Comparison of ENCODE assay signal across 7 mouse cellular contexts in the genomic region with DNA sequence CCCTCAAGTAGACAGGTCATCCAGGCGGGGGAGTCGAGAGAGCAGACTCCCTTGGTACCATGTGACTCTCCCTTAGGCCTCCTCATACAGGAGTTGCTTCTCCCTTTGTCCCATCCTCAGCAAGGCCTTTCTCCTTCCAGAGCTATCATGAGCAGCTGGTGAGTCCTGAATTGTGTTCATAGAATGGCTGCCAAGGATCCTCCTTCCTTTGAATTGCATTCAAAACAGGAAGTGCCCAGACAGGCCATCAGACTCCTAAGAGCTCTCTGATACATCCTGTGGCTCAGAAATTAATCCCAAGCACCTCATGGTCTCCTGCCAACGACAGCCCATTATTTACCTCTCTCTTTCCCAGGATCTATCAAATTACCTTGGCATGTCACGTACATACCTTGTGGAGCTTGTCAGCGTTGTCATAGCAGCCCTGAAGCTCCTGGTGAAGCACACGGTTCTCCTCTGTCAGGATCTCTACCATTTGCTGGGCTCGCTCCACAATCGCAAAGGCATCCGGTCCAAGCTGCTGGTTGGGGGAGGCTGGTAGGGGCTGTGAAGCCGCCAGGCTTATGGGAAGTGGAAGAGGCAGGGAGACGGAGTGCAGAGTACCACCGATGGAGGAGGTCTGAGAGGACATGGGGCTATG.
DNase-seq lines count a peak whose midpoint lies in the region; ATAC-seq lines count a peak whose summit lies in the region.

No protein-coding gene starts in this region.

- H3K27me3 ChIP-seq in limb, embryonic 12.5 days, result no peaks in the 10 kb centered on the region
- H3K27me3 ChIP-seq in limb, embryonic 10.5 days (ENCODE audit: low read depth, poor library complexity, severe bottlenecking), result no peaks in the 10 kb centered on the region
- H3K27me3 ChIP-seq in stomach, embryonic 14.5 days (ENCODE audit: control insufficient read depth, insufficient read depth, low read length), result no peaks in the 10 kb centered on the region

- no peak overlapping the region for H3K4me2 ChIP-seq in limb, embryonic 12.5 days
- no peak overlapping the region for H3K4me2 ChIP-seq in stomach, embryonic 14.5 days (replicated peaks; ENCODE audit: low read depth, low read length)

- 78% methylated on average over 12 of the region's 12 CpGs for WGBS in limb, embryonic 12.5 days
- WGBS in limb, embryonic 10.5 days, result 82% methylated on average over 12 of the region's 12 CpGs
- WGBS in stomach, embryonic 14.5 days, result 58% methylated on average over 12 of the region's 12 CpGs

- H3K27ac ChIP-seq in limb, embryonic 12.5 days, result 0 out of 2 replicates have a peak overlapping the region, but pooled peaks have one; percentile 42
- H3K27ac ChIP-seq in limb, embryonic 10.5 days, result no peak overlapping the region
- peak overlapping the region; percentile 48; the same call in 1 of the 2 replicates for H3K27ac ChIP-seq in stomach, embryonic 14.5 days (ENCODE audit: low read length)

- no peak overlapping the region for H3K9ac ChIP-seq in limb, embryonic 12.5 days (replicated peaks)
- no peak overlapping the region for H3K9ac ChIP-seq in stomach, embryonic 14.5 days (replicated peaks; ENCODE audit: low read depth, low read length)

- DNase-seq in limb, embryonic 10.5 days (ENCODE audit: low spot score), result no peak
- peak; percentile 19 for DNase-seq in fat pad, adult 2 months (ENCODE audit: extremely low read depth, low read depth, low spot score)
- DNase-seq in kidney, postnatal 14 days, result peak; percentile 54
- DNase-seq in gastrocnemius, postnatal 25 days, result no peak
- DNase-seq in urinary bladder, postnatal 4 days (ENCODE audit: low spot score in 2 of 2), result no peak

- H3K4me3 ChIP-seq in limb, embryonic 12.5 days (replicated peaks), result no peak overlapping the region
- H3K4me3 ChIP-seq in limb, embryonic 10.5 days, result no peak overlapping the region
- H3K4me3 ChIP-seq in stomach, embryonic 14.5 days (ENCODE audit: low read depth, low read length), result no peak overlapping the region

- H3K9me3 ChIP-seq in limb, embryonic 12.5 days, result no peaks in the 10 kb centered on the region
- no peaks in the 10 kb centered on the region for H3K9me3 ChIP-seq in limb, embryonic 10.5 days (replicated peaks)
- no peaks in the 10 kb centered on the region for H3K9me3 ChIP-seq in stomach, embryonic 14.5 days (ENCODE audit: control insufficient read depth, low read depth, low read length)

- ATAC-seq in limb, embryonic 12.5 days (ENCODE audit: insufficient number of reproducible peaks, insufficient read depth, low FRiP score, low TSS enrichment, low read depth), result no peak
- peak; percentile 53; the same call in 1 of the 2 replicates for ATAC-seq in stomach, embryonic 14.5 days (ENCODE audit: insufficient number of reproducible peaks, insufficient read depth, low FRiP score, low read depth)

- H3K36me3 ChIP-seq in limb, embryonic 12.5 days, result peaks cover 74% of the 10 kb centered on the region
- H3K36me3 ChIP-seq in limb, embryonic 10.5 days, result peaks cover 87% of the 10 kb centered on the region
- peaks cover 26% of the 10 kb centered on the region for H3K36me3 ChIP-seq in stomach, embryonic 14.5 days (ENCODE audit: control insufficient read depth, insufficient read depth, low read length)

- H3K4me1 ChIP-seq in limb, embryonic 12.5 days (replicated peaks), result no peaks in the 10 kb centered on the region
- H3K4me1 ChIP-seq in limb, embryonic 10.5 days, result no peaks in the 10 kb centered on the region
- H3K4me1 ChIP-seq in stomach, embryonic 14.5 days (ENCODE audit: control insufficient read depth, insufficient read depth, low read length), result no peaks in the 10 kb centered on the region

Comparison
In these comparisons a context has a peak if more than half of its experiments do, and no peak if none do; other contexts are left out.
1. DNase-seq: peak in fat pad, adult 2 months (single experiment) and kidney, postnatal 14 days (single experiment); none in limb, embryonic 10.5 days (single experiment), gastrocnemius, postnatal 25 days (single experiment) and urinary bladder, postnatal 4 days (0 of 2).